Mouse (Mus musculus): Measurements from ENCODE around the gene Tmem14a. TPM values are rescaled to one million over a fixed set of nuclear protein-coding genes. Genes with fewer than 3 reads are reported as not detected.

The Tmem14a gene
- polyA plus RNA-seq, 1 experiment from 2014 or later: 11.3 TPM

DNA sequence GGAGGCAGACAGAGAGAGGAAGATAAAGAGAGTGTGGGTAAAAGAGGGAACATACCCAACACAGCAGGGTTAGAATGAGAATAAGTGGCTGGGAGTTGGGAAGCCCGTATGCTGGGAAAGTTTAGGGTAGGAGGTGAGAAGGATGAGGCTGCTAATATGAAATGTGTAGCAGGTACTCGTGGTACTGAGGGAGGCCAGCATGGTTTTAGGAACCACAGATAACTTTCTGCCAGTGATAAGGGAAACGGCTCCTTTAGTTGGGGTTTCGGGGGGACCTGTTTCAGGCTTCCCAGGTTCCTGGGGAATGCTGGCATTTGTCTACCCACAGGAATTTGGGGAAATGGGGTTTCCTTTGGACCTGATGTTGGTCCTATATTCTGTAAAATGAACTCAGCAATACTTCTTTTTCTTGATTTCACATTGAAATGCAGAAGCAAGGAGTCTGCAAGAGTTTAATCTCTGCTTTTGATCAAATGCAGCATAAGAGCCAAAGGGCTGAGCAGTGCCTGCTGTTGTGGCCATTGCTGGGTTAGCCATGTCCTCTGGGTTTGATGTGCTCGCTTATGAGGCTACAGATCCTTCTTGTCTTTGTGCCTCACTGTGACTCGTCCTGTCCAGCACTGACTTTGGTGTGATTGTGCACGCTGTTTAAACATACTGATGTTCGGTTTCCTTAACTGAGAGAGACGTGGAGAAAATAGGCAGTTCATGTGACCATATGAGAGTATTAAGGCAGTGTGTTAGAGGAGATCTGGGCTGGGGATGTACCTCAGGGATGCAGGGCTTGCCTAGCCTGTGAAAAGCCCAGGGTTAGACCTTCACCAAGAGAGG is 30.4 kb downstream of the Tmem14a start:
- H3K4me1 ChIP-seq (ENCODE audit: control insufficient read depth, insufficient read depth, low read length): no peaks in the 10 kb centered on the region
- H3K4me3 ChIP-seq (ENCODE audit: low read depth, low read length): no peak overlapping the region
- DNase-seq (ENCODE audit: low spot score): no peak
- H3K9ac ChIP-seq (ENCODE audit: low read length): no peak overlapping the region
- H3K4me2 ChIP-seq (ENCODE audit: low read depth): no peak overlapping the region
- H3K9me3 ChIP-seq (ENCODE audit: control insufficient read depth, low read length): no peaks in the 10 kb centered on the region
- no peaks in the 10 kb centered on the region for H3K36me3 ChIP-seq (ENCODE audit: control insufficient read depth, insufficient read depth, low read length)
- no peaks in the 10 kb centered on the region for H3K27me3 ChIP-seq (ENCODE audit: control insufficient read depth, insufficient read depth, low read length)
- ATAC-seq (ENCODE audit: insufficient read depth, low FRiP score, low TSS enrichment): no peak
- WGBS: 91% methylated on average over 9 of the region's 9 CpGs
- H3K27ac ChIP-seq (ENCODE audit: low read depth, low read length): no peak overlapping the region

DNA sequence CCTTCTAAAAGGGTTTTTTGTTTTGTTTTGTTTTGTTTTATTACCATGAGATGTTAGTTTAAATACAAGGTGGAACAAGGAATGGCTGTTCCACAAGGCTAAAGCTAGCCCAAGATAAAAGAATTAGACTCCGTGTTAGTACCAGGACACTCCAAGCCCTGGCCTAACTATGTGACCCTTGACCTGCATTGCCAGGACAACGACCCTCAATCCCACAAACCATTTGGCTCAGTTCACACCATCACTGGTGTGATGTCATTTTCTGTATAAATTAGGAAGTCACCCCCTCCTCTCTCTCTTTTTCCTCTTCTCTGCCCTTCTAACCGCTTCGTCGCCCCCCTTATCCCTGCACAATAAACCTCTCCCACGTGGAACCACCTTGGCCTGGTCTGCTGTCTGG is 33.3 kb downstream of the Tmem14a start:
- WGBS: 45% methylated on average over 6 of the region's 6 CpGs
- H3K36me3 ChIP-seq (ENCODE audit: control insufficient read depth, insufficient read depth, low read length): no peaks in the 10 kb centered on the region
- H3K4me3 ChIP-seq (ENCODE audit: low read depth, low read length): no peak overlapping the region
- H3K4me1 ChIP-seq (ENCODE audit: control insufficient read depth, insufficient read depth, low read length): no peaks in the 10 kb centered on the region
- no peak overlapping the region for H3K27ac ChIP-seq (ENCODE audit: low read depth, low read length)
- H3K4me2 ChIP-seq (ENCODE audit: low read depth): no peak overlapping the region
- no peaks in the 10 kb centered on the region for H3K27me3 ChIP-seq (ENCODE audit: control insufficient read depth, insufficient read depth, low read length)
- no peak overlapping the region for H3K9ac ChIP-seq (ENCODE audit: low read length)
- ATAC-seq (ENCODE audit: insufficient read depth, low FRiP score, low TSS enrichment) (0 out of 2 replicates have a peak, but pooled peaks have one; percentile 35), DNase-seq (ENCODE audit: low spot score) (no peak)
- no peaks in the 10 kb centered on the region for H3K9me3 ChIP-seq (ENCODE audit: control insufficient read depth, low read length)

DNA sequence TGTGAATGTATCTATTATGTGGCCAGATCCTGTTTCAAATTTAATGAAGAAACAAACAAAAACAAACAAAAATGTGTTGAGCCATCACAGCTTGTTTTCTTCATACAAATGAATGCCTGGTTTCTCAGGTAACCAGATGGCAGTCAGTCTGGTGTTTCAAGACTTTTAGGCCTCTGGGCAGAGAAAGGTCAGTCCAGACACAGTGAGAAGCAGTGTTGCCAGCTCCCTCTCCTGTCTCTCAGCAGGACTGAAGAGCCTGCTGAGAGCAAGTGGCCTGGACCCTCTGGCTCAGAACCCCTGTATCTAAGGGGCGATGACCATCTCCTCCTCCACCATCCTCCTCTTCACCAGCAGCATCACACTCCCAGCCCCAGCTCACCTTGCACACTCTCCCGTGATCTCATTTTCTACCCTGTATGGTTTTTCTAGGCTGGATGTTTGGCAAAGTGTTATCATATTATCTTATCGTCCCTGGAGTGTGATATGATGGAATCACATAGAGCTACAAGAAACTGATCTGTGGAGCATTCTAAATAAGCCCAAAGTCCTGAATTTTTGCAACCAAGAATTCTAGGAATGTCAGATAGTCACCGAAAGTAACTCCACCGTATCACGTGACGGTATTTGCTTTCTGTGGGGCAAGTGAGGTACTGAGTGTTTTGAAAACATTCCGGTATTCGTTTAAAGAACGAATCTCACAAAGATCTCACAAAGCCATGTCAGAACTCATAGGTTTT is 34.4 kb downstream of the Tmem14a start:
- no peaks in the 10 kb centered on the region for H3K9me3 ChIP-seq (ENCODE audit: control insufficient read depth, low read length)
- no peaks in the 10 kb centered on the region for H3K36me3 ChIP-seq (ENCODE audit: control insufficient read depth, insufficient read depth, low read length)
- no peak overlapping the region for H3K9ac ChIP-seq (ENCODE audit: low read length)
- DNase-seq (ENCODE audit: low spot score) (no peak), ATAC-seq (ENCODE audit: insufficient read depth, low FRiP score, low TSS enrichment) (no peak)
- 88% methylated on average over 10 of the region's 10 CpGs for WGBS
- H3K4me2 ChIP-seq (ENCODE audit: low read depth): no peak overlapping the region
- no peak overlapping the region for H3K27ac ChIP-seq (ENCODE audit: low read depth, low read length)
- no peaks in the 10 kb centered on the region for H3K27me3 ChIP-seq (ENCODE audit: control insufficient read depth, insufficient read depth, low read length)
- no peak overlapping the region for H3K4me3 ChIP-seq (ENCODE audit: low read depth, low read length)
- H3K4me1 ChIP-seq (ENCODE audit: control insufficient read depth, insufficient read depth, low read length): no peaks in the 10 kb centered on the region

DNA sequence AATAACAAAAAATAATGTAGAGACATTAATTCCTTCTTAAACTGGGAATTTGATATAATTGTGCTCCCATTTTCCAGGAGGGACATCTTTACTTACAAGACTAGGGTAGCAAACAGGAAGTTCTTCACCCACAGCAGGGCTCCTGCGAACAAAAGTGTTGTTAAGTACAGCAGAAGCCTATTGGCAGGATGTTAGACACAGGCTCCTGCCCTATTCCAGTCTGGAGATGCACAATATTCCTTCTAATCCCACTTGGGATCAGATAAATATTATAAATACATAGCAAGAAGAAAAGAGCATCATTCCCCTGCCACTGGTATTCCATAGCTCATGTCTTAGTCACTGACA is 34.9 kb downstream of the Tmem14a start:
- Histone ChIP-seq H3K4me1 (ENCODE audit: control insufficient read depth, insufficient read depth, low read length) (no peaks in the 10 kb centered on the region), H3K27ac (ENCODE audit: low read depth, low read length) (no peak overlapping the region), H3K4me2 (ENCODE audit: low read depth) (no peak overlapping the region), H3K9ac (ENCODE audit: low read length) (no peak overlapping the region), H3K9me3 (ENCODE audit: control insufficient read depth, low read length) (no peaks in the 10 kb centered on the region), H3K27me3 (ENCODE audit: control insufficient read depth, insufficient read depth, low read length) (no peaks in the 10 kb centered on the region), H3K36me3 (ENCODE audit: control insufficient read depth, insufficient read depth, low read length) (no peaks in the 10 kb centered on the region), H3K4me3 (ENCODE audit: low read depth, low read length) (no peak overlapping the region)
- ATAC-seq (ENCODE audit: insufficient read depth, low FRiP score, low TSS enrichment) (no peak), DNase-seq (ENCODE audit: low spot score) (no peak)
- WGBS: 94% methylated on average over 1 of the region's 1 CpGs

DNA sequence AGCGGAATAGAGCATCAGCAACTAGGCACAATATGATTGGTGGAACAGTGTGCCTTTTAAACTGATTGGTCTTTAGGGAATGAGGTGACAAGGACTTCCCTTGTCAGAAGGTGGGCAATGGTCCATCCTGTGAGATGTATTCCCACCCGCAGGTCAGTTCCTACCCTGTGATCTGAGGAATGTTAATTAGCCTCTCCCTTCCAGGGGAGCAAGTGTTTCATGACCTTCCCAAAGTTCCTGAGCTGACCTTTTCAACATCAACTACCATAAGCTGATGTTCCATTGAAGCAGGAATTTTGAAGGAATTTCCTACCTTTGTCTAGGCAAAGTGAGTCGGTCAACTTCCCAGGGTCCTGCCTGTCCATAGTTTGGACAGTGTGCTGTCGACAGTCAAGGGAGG is 35.5 kb downstream of the Tmem14a start:
- Histone ChIP-seq H3K27me3 (ENCODE audit: control insufficient read depth, insufficient read depth, low read length) (no peaks in the 10 kb centered on the region), H3K4me3 (ENCODE audit: low read depth, low read length) (no peak overlapping the region), H3K9me3 (ENCODE audit: control insufficient read depth, low read length) (no peaks in the 10 kb centered on the region), H3K9ac (ENCODE audit: low read length) (no peak overlapping the region), H3K27ac (ENCODE audit: low read depth, low read length) (no peak overlapping the region), H3K36me3 (ENCODE audit: control insufficient read depth, insufficient read depth, low read length) (no peaks in the 10 kb centered on the region), H3K4me2 (ENCODE audit: low read depth) (no peak overlapping the region), H3K4me1 (ENCODE audit: control insufficient read depth, insufficient read depth, low read length) (no peaks in the 10 kb centered on the region)
- ATAC-seq (ENCODE audit: insufficient read depth, low FRiP score, low TSS enrichment) (no peak), DNase-seq (ENCODE audit: low spot score) (no peak)
- WGBS: 82% methylated on average over 4 of the region's 4 CpGs

DNA sequence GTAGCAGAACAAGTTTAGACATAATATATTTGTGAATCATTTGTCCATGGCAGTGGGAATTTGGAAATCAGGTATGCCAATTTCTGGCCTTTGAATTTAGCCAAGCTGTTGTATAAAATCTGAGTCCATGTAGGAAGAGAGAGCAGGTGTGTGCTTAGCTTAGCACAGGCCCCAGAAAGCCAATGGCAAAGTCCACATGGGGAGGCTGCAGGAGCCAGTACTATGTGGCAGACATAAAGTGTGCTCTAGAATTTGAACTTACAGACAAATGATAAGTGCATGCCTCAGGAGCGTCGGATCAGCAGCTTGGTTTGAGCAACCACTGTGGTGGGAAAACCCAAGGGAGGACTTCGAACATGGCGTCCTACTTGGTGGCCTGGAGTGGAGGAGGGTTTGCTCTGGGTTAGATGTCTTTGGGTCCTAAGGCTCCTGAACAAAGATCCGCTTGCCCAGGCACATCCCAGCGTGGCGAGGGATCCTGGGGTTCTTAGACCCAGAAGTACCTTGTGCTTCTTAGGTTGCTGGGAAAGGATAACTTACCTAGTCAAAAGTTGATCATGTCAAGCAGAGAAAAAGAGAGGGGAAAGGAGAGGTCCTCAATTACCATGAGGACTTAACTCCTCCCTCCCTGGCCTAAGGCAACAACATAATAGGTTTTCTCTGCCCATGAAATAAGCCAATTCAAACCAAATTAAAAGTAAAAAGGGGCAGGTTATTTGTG is 37.4 kb downstream of the Tmem14a start:
- Histone ChIP-seq H3K4me2 (ENCODE audit: low read depth) (no peak overlapping the region), H3K4me1 (ENCODE audit: control insufficient read depth, insufficient read depth, low read length) (no peaks in the 10 kb centered on the region), H3K36me3 (ENCODE audit: control insufficient read depth, insufficient read depth, low read length) (no peaks in the 10 kb centered on the region), H3K9ac (ENCODE audit: low read length) (no peak overlapping the region), H3K27ac (ENCODE audit: low read depth, low read length) (no peak overlapping the region), H3K9me3 (ENCODE audit: control insufficient read depth, low read length) (no peaks in the 10 kb centered on the region), H3K27me3 (ENCODE audit: control insufficient read depth, insufficient read depth, low read length) (no peaks in the 10 kb centered on the region), H3K4me3 (ENCODE audit: low read depth, low read length) (no peak overlapping the region)
- 90% methylated on average over 7 of the region's 7 CpGs for WGBS
- no peak for DNase-seq (ENCODE audit: low spot score)
- ATAC-seq (ENCODE audit: insufficient read depth, low FRiP score, low TSS enrichment): no peak

DNA sequence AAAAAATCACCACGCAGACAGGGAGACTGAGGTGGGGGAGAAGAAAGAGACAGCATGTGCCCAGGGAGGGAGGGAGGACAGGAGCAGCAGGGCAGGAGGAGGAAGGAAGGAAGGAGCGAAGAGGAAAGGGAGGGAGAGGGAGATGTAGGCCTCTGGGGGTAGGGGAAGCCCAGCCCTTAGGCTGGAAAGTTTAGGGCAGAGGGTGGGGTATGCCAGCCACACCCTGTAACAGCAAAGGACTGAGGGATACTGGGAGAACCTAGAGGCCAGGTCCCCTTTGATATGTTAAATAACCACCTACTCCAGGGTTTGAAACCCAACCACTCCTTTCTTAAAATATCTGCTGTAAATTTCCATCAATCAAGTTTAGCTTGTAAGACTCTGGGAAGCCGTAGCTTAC is 38.0 kb downstream of the Tmem14a start:
- Histone ChIP-seq H3K27ac (ENCODE audit: low read depth, low read length) (no peak overlapping the region), H3K36me3 (ENCODE audit: control insufficient read depth, insufficient read depth, low read length) (no peaks in the 10 kb centered on the region), H3K4me3 (ENCODE audit: low read depth, low read length) (no peak overlapping the region), H3K9me3 (ENCODE audit: control insufficient read depth, low read length) (no peaks in the 10 kb centered on the region), H3K27me3 (ENCODE audit: control insufficient read depth, insufficient read depth, low read length) (no peaks in the 10 kb centered on the region), H3K4me2 (ENCODE audit: low read depth) (no peak overlapping the region), H3K9ac (ENCODE audit: low read length) (no peak overlapping the region), H3K4me1 (ENCODE audit: control insufficient read depth, insufficient read depth, low read length) (no peaks in the 10 kb centered on the region)
- ATAC-seq (ENCODE audit: insufficient read depth, low FRiP score, low TSS enrichment): no peak
- WGBS: 55% methylated on average over 3 of the region's 3 CpGs
- no peak for DNase-seq (ENCODE audit: low spot score)

DNA sequence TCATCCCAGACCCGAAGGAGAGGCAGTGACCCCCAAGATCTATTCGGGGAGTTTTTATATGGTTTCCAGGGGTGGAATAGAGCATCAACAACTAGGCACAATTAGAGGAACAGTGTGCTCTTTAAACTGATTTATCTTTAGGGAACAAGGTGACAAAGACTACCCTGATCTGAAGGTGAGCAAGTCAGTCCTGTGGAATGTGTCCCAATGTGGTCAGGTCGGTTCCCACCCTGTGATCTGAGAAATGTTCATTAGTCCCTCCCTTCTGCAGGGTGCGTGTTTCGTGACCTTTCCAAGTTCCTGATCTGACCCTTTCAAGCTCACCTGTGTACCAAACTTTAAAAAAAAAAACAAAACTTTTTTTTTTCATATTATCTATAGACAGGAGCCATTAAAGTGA is 38.5 kb downstream of the Tmem14a start:
- 85% methylated on average over 5 of the region's 5 CpGs for WGBS
- Histone ChIP-seq H3K27me3 (ENCODE audit: control insufficient read depth, insufficient read depth, low read length) (no peaks in the 10 kb centered on the region), H3K27ac (ENCODE audit: low read depth, low read length) (no peak overlapping the region), H3K9me3 (ENCODE audit: control insufficient read depth, low read length) (no peaks in the 10 kb centered on the region), H3K4me2 (ENCODE audit: low read depth) (no peak overlapping the region), H3K4me1 (ENCODE audit: control insufficient read depth, insufficient read depth, low read length) (no peaks in the 10 kb centered on the region), H3K36me3 (ENCODE audit: control insufficient read depth, insufficient read depth, low read length) (no peaks in the 10 kb centered on the region), H3K9ac (ENCODE audit: low read length) (no peak overlapping the region), H3K4me3 (ENCODE audit: low read depth, low read length) (no peak overlapping the region)
- ATAC-seq (ENCODE audit: insufficient read depth, low FRiP score, low TSS enrichment) (no peak), DNase-seq (ENCODE audit: low spot score) (no peak)

Measured in neural tube, embryonic 11.5 days (tissue).